Mouse (Mus musculus) spleen, postnatal 0 days (tissue): ENCODE data around the gene Mex3a. TPM values are rescaled to one million over a fixed set of nuclear protein-coding genes. Genes with fewer than 3 reads are reported as not detected.

Source experiments
- microRNA counts: library from miRNA; unstranded; fragments of <30 nt; microRNA quantifications from one replicate; lab custom pipeline; 2015
- polyA plus RNA-seq: library from polyadenylated mRNA; unstranded; fragments of >200 nt; fragmentation: Nextera tagmentation; extraction: Ambion mirVana; gene quantifications from 2 replicates; pipeline ENCODE4 v1.2.1, GENCODE M21; 2015

Mex3a gene
- 2.4 and 3.2 TPM in 2 replicates for polyA plus RNA-seq

GRCm38 (mm10) chr3:88532299-88532674 lies at the start of gene Mex3a:
Gene Mex3a, plus strand, starts transcription at chr3:88532395.

GRCm38 (mm10) chr3:88509692-88510420 lies 22.3 kb upstream of the Mex3a start, which contains the start of gene Lmna:
Gene Lmna, minus strand, starts transcription at chr3:88509956.

GRCm38 (mm10) chr3:88548180-88548917 lies 16.2 kb downstream of the Mex3a start, which contains the start of gene Rab25:
Gene Rab25, minus strand, starts transcription at chr3:88548300.

GRCm38 (mm10) chr3:88552676-88553524 lies 20.7 kb downstream of the Mex3a start, which contains the start of gene Lamtor2:
Gene Lamtor2, minus strand, starts transcription at chr3:88553074.

GRCm38 (mm10) chr3:88553525-88553879 lies 21.3 kb downstream of the Mex3a start, which contains the start of gene Ubqln4:
Gene Ubqln4, plus strand, starts transcription at chr3:88553758.

GRCm38 (mm10) chr3:88575540-88575939 lies 43.3 kb downstream of the Mex3a start, which contains the start of gene Ssr2:
Gene Ssr2, plus strand, starts transcription at chr3:88575876.

MicroRNAs encoded within 50 kb of the gene (microRNA counts, 519-probe panel; counts per million panel counts)
- microRNA mmu-miR-1905 (lab: Ali Mortazavi, UCI): 88.3 counts per million

Other genes starting within 250 kb of the Mex3a start
- 0.11 TPM in 1 of 2 replicates, not detected in the other for gene Gm38392, start 245.2 kb upstream of the Mex3a start, polyA plus RNA-seq
- gene Tsacc, start 235.4 kb upstream of the Mex3a start, polyA plus RNA-seq: 6.8 and 8.8 TPM in 2 replicates
- 250 and 259 TPM in 2 replicates for gene Cct3, start 235.3 kb upstream of the Mex3a start, polyA plus RNA-seq
- gene Glmp, start 207.4 kb upstream of the Mex3a start, polyA plus RNA-seq: 110 and 123 TPM in 2 replicates
- gene Tmem79, start 196.2 kb upstream of the Mex3a start, polyA plus RNA-seq: 1.7 and 2.1 TPM in 2 replicates
- 23.4 and 27.3 TPM in 2 replicates for gene Smg5, start 196.1 kb upstream of the Mex3a start, polyA plus RNA-seq
- gene Paqr6, start 167.8 kb upstream of the Mex3a start, polyA plus RNA-seq: 9.5 and 10.4 TPM in 2 replicates
- not detected in 2 replicates for gene Bglap3, start 159.7 kb upstream of the Mex3a start, polyA plus RNA-seq
- not detected in 2 replicates for gene Bglap2, start 153.7 kb upstream of the Mex3a start, polyA plus RNA-seq
- 0.50 and 0.57 TPM in 2 replicates for gene Bglap, start 147.9 kb upstream of the Mex3a start, polyA plus RNA-seq
- 130 and 143 TPM in 2 replicates for gene Pmf1, start 122.1 kb upstream of the Mex3a start, polyA plus RNA-seq
- gene Slc25a44, start 107.3 kb upstream of the Mex3a start, polyA plus RNA-seq: 11.0 and 12.1 TPM in 2 replicates
- gene Sema4a, start 71.2 kb upstream of the Mex3a start, polyA plus RNA-seq: 15.6 and 16.4 TPM in 2 replicates
- gene Lmna, start 22.4 kb upstream of the Mex3a start, polyA plus RNA-seq: 161 and 176 TPM in 2 replicates
- 0.28 and 0.63 TPM in 2 replicates for gene Rab25, start 15.9 kb downstream of the Mex3a start, polyA plus RNA-seq
- gene Lamtor2, start 20.7 kb downstream of the Mex3a start, polyA plus RNA-seq: 105 and 113 TPM in 2 replicates
- 15.9 and 16.0 TPM in 2 replicates for gene Ubqln4, start 21.4 kb downstream of the Mex3a start, polyA plus RNA-seq
- 148 and 161 TPM in 2 replicates for gene Ssr2, start 43.5 kb downstream of the Mex3a start, polyA plus RNA-seq
- 34.8 and 51.4 TPM in 2 replicates for gene Arhgef2, start 73.6 kb downstream of the Mex3a start, polyA plus RNA-seq
- not detected in 2 replicates for gene Rxfp4, start 120.7 kb downstream of the Mex3a start, polyA plus RNA-seq
- gene Khdc4, start 153.4 kb downstream of the Mex3a start, polyA plus RNA-seq: 34.2 and 39.9 TPM in 2 replicates
- 44.7 and 51.9 TPM in 2 replicates for gene Rit1, start 184.4 kb downstream of the Mex3a start, polyA plus RNA-seq
- gene Syt11, start 242.8 kb downstream of the Mex3a start, polyA plus RNA-seq: 0.59 and 1.4 TPM in 2 replicates